Mouse (Mus musculus) kidney, embryonic 15.5 days (tissue): ENCODE results near the gene Zfp382. TPM values are rescaled to one million over a fixed set of nuclear protein-coding genes. Genes with fewer than 3 reads are reported as not detected.

Source experiments
- ATAC-seq: fragments of 200-750 bp; cut with Nextera tagmentation; replicated peaks from 2 replicates; pipeline ENCODE4 v1.8.0; 2017; ENCODE audit warnings: moderate TSS enrichment; ENCODE audit not compliant: low FRiP score
- H3K27ac ChIP-seq: fragments of 300-500 bp; sonication (generic); 2 replicates; pipeline ENCODE4 v1.5.1; 2015; ENCODE audit warnings: mild to moderate bottlenecking, inconsistent platforms
- H3K27me3 ChIP-seq: fragments of 300-500 bp; sonication (generic); 2 replicates; pipeline ENCODE4 v1.6.1; 2015; ENCODE audit warnings: inconsistent platforms
- H3K36me3 ChIP-seq: fragments of 300-500 bp; sonication (generic); 2 replicates; pipeline ENCODE4 v1.6.1; 2015; ENCODE audit warnings: inconsistent platforms
- H3K4me1 ChIP-seq: fragments of 300-500 bp; sonication (generic); 2 replicates; pipeline ENCODE4 v1.6.1; 2015; ENCODE audit warnings: inconsistent platforms
- H3K4me2 ChIP-seq: fragments of 300-500 bp; sonication (generic); 2 replicates; pipeline ENCODE4 v1.6.1; 2015; ENCODE audit warnings: moderate library complexity, mild to moderate bottlenecking, inconsistent platforms
- H3K4me3 ChIP-seq: fragments of 300-500 bp; sonication (generic); replicated peaks from 2 replicates; pipeline ENCODE4 v1.5.1; 2015; ENCODE audit warnings: mild to moderate bottlenecking, inconsistent platforms
- H3K9ac ChIP-seq: fragments of 300-500 bp; sonication (generic); 2 replicates; pipeline ENCODE4 v1.6.1; 2015; ENCODE audit warnings: mild to moderate bottlenecking, inconsistent platforms
- H3K9me3 ChIP-seq: fragments of 300-500 bp; sonication (generic); replicated peaks from 2 replicates; pipeline ENCODE4 v1.6.1; 2016; ENCODE audit warnings: inconsistent platforms
- WGBS: fragments of 180-500 bp; shearing (Covaris S2); methylation state at CpG from one replicate; pipeline ENCODE4 v1.1.7; 2015; ENCODE audit warnings: mixed read lengths; 5-methylcytosine and 5-hydroxymethylcytosine counted together
- polyA plus RNA-seq: library from polyadenylated mRNA; unstranded; fragments of >200 nt; fragmentation: Nextera tagmentation; extraction: Ambion mirVana; gene quantifications from 2 replicates; pipeline ENCODE4 v1.2.1, GENCODE M21; 2015

Gene Zfp382
- 8.6 and 8.7 TPM in 2 replicates for polyA plus RNA-seq

DNA sequence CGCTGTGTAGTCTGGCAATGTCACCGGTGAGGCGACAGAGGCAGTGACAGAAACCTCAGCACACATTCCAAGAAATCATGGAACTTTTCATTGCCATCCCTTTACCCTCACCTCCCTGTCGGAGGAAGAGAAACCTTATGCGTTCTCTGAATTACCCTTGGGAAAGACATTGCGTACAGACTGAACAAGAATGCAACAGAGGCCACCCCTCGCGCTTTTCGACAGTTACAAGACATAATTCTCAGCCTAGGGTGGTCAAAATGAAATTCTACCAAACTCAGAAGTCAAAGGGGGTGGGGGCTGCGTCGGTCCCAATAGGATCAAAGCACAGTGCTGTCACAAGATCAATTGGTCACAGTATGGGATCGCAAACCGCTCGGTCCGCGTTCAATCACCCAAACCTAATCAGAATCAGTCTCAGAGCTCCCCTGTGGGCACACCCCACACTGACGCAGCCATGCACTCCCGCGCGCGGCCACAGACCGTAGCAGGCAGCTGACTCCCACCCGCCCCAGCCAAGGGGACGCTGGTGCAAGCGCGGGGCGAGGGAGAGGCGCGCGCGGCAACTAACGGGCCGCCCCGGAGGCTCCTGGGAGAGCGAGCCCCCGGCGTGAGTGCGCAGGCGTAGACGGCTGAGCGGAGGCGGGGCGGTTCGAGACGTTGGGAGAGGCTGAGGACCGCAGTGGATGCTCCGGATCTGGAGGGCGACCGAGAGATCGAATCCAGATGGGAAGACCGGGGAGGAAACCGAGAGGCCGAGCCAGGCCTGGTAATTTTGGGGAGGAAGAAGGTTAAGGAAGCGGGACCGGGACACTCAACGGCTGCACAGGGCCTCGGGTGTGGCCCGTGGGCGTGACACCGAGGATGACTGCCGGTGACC, at the start of gene Zfp382:
Zfp382 (plus strand) TSS at position 635 of the 880 bp plus-strand sequence.
- WGBS: under 1% methylated on average over 61 of the region's 61 CpGs
- Histone ChIP-seq H3K9me3 (no peaks in the 10 kb centered on the region), H3K27ac (peak within 1 kb of the TSS; percentile 80), H3K4me1 (peaks cover 8% of the 10 kb centered on the region; the same call in 1 of the 2 replicates), H3K27me3 (no peaks in the 10 kb centered on the region), H3K4me3 (peak within 1 kb of the TSS; percentile 79), H3K36me3 (peaks cover 13% of the 10 kb centered on the region), H3K9ac (peak within 1 kb of the TSS; percentile 73), H3K4me2 (peak within 1 kb of the TSS; percentile 93)
- ATAC-seq: peak; percentile 95

DNA sequence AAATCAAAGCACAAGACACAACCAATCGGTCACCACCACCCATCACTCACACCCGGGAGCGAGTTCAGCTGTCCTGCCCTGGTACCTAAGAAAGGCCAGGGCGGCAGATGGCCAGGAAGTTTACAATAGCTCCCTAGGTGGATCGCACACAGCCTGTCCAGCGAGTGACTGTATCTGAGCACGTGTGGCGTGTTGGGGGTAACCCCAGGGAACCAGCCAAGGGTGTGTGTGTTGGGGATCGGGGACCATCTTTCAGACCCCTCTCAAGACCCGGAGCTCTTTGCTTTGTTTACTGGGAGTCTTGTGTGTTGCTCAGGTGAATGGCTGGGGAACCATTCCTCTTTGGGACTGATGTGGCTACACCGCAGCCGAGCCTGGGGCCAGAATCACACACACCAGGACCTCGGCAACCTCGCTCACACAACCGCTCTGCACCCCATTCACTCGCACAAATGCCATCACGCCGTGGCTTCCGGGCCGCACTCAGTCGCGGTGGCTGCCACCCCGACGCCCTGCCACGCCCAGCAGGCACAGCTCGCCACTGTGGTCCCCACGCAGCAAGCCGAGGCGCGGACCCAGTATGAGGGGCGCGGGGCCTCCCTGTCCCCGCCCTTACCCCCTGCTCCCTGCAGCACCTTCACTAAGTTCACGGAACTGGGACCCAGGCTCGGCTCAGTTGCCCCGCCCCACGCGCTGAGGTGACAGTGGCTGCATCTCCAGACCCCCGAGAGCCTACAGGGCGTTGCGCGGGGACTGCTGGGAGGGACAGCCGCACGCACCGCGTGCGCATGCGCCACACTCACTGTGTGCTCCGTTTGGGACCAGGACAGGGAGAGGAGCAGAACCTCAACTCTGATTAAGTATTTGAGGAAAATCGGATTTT, 49.4 kb upstream of the Zfp382 start, which contains the start of gene Zfp82:
Zfp82 (minus strand) TSS at position 755 of the 883 bp plus-strand sequence.
- under 1% methylated on average over 50 of the region's 50 CpGs for WGBS
- peaks cover 8% of the 10 kb centered on the region for H3K4me1 ChIP-seq
- peak within 1 kb of the TSS; percentile 52 for H3K27ac ChIP-seq
- peaks cover 35% of the 10 kb centered on the region for H3K36me3 ChIP-seq
- H3K4me3 ChIP-seq: peak within 1 kb of the TSS; percentile 70
- peak; percentile 93 for ATAC-seq
- H3K9me3 ChIP-seq: no peaks in the 10 kb centered on the region
- H3K9ac ChIP-seq: peak within 1 kb of the TSS; percentile 68
- no peaks in the 10 kb centered on the region for H3K27me3 ChIP-seq
- H3K4me2 ChIP-seq: peak within 1 kb of the TSS; percentile 94

DNA sequence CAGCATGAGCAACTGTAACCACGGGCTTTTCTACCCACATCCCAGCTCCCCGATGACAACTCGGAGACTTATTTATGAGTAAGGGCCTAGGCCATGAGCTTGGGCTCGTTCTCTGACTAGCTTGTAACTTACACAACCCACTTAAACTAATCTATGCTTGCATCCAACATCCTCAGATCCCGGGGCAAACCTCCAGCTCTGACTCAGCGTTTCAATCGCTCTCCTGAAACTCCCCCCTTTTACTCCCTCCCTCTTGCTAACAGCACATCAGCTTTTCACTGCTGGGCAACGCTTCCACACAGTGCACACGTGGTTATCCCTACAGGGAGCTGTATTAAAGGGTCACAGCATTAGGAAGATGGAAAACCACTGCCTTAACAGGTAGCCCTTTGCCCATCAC, 35.2 kb upstream of the Zfp382 start:
- Histone ChIP-seq H3K36me3 (peaks cover 45% of the 10 kb centered on the region), H3K4me2 (no peak overlapping the region), H3K27ac (no peak overlapping the region), H3K9ac (no peak overlapping the region), H3K27me3 (no peaks in the 10 kb centered on the region), H3K4me1 (peaks cover 26% of the 10 kb centered on the region), H3K4me3 (no peak overlapping the region), H3K9me3 (0 out of 2 replicates have a peak, but pooled peaks cover 3% of the 10 kb centered on the region)
- WGBS: 85% methylated on average over 9 of the region's 9 CpGs
- no peak for ATAC-seq

DNA sequence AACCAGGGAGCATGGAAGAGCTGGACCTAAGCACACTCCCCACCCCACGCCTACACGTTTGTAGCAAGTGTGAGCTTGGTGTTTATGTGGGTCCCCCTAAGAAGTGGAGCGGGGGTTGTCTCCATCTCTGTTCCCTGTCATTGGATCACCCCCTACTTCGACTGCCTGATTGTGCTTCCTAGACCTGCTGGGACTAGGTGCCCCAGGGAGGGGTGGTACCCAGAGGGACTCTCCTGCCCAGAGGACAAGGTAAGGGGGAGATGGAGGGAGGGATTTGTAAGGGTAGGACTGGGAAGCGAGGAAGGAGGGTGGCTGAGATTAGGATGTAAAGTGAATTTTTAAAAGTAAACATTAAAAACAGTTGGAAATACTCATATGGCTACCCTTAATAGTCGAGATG, 32.3 kb upstream of the Zfp382 start:
- Histone ChIP-seq H3K27me3 (no peaks in the 10 kb centered on the region), H3K36me3 (peaks cover 26% of the 10 kb centered on the region), H3K4me2 (peak overlapping the region; percentile 69), H3K4me1 (peaks cover 32% of the 10 kb centered on the region), H3K9ac (peak overlapping the region; percentile 60), H3K4me3 (peak overlapping the region; percentile 61), H3K9me3 (0 out of 2 replicates have a peak, but pooled peaks cover 3% of the 10 kb centered on the region), H3K27ac (peak overlapping the region; percentile 81; the same call in 1 of the 2 replicates)
- no peak for ATAC-seq
- 13% methylated on average over 6 of the region's 6 CpGs for WGBS

DNA sequence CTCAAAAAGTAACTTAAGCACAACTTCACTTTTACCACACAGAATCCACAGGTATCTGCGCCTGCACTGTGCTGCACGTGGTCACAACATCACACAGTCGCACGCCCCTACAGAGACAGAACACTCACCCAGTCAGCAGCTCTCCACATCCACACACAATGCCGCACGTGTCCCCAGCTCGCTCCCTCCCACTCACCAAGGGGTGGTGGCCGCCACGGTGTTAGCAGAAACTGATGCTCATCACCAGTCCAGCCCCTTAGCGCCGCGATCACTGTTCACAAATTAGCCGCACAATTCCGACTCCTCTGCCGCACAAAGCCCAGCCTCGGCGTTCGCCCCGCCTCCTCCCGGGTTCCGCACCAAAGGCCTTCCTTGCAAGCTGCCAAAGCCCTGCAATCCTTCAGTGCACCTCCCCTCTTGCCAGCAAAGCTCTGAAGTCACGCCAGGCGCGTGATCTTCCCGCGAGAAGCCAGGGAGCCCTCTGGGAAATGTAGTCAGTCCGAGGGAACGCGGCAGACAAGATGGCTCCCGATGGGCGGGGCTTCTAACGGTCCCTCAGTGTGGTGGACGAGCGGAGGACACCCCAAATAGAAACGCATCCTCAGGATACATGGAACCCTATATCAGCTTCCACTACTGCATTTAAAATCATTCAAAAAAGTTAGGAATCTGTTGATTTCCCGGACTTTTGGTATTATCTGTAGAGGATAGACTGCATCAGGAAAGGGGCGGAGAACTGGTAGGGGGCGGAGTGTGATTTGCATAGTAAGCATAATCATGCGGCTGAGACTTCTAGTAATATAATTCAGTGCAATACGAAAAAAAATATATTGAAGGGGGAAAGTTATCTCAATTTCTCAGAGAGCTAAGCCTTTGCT, 31.4 kb upstream of the Zfp382 start, which contains the start of the genes Gm26920 and Zfp566:
Gm26920 (minus strand) TSS at position 319 of the 878 bp plus-strand sequence.
Zfp566 (minus strand) TSS at position 436 of the 878 bp plus-strand sequence.
- under 1% methylated on average over 40 of the region's 40 CpGs for WGBS
- peaks cover 17% of the 10 kb centered on the region for H3K36me3 ChIP-seq

DNA sequence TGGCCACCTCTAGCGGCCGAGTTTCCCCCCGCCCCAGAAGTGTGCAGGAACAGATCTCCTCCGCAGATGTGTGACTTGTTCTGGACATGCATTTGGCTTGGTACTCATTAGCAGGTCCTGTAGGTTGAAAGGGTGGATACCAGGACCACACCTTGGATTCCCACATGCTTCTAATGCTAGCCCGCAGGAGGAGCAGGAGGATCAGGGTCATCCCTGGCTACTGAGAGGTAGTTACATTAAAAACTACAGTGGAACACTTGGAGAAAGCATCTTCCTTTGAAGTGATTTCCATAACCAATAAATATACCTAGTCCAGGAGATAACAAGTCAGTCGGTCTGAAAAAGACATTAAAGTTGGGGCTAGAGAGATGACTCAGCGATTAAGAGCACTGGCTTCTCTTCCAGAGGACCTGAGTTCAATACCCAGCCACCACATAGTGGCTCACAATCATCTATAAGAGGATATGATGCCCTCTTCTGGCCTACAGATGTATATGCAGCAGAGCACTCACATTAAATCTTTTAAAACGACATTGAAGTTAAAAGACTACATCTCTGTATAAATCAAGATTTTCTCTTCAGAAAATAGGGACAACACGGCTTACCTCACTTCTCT, 30.7 kb upstream of the Zfp382 start:
- no peak overlapping the region for H3K9ac ChIP-seq
- H3K4me1 ChIP-seq: peaks cover 33% of the 10 kb centered on the region
- WGBS: 10% methylated on average over 9 of the region's 9 CpGs
- H3K4me3 ChIP-seq: peak overlapping the region; percentile 61
- peak overlapping the region; percentile 69 for H3K4me2 ChIP-seq
- H3K36me3 ChIP-seq: peaks cover 10% of the 10 kb centered on the region
- ATAC-seq: no peak
- no peaks in the 10 kb centered on the region for H3K27me3 ChIP-seq
- no peaks in the 10 kb centered on the region for H3K9me3 ChIP-seq
- peak overlapping the region; percentile 81 for H3K27ac ChIP-seq

More for the DNA sequence above, 31.4 kb upstream of the Zfp382 start, which contains the start of the genes Gm26920 and Zfp566:
- ATAC-seq: peak; percentile 91
- peak within 1 kb of the TSS; percentile 69 for H3K4me2 ChIP-seq
- H3K27me3 ChIP-seq: no peaks in the 10 kb centered on the region
- peaks cover 33% of the 10 kb centered on the region for H3K4me1 ChIP-seq
- H3K9ac ChIP-seq: peak within 1 kb of the TSS; percentile 60
- H3K9me3 ChIP-seq: no peaks in the 10 kb centered on the region
- H3K4me3 ChIP-seq: peak within 1 kb of the TSS; percentile 61
- peak within 1 kb of the TSS; percentile 81 for H3K27ac ChIP-seq

DNA sequence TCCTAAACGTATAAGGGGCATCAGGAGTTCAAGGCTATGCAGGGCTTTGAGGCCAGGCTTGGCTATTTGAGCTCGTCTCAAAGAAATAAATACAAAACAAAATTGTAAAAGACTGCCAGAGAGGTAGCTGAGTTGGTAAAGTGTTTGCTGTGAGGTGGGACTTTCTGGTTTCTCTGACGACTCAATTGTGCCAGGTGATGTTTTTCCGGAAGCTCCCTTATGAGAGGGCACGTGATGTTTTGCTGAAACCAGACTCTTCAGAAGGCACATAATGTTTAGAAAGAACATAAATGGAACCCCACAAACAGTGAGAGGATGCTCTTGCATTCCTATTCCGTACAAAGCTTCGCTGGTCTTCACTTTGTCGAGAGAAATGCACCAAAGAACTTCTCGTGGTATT, 29.1 kb upstream of the Zfp382 start:
- ATAC-seq: no peak

DNA sequence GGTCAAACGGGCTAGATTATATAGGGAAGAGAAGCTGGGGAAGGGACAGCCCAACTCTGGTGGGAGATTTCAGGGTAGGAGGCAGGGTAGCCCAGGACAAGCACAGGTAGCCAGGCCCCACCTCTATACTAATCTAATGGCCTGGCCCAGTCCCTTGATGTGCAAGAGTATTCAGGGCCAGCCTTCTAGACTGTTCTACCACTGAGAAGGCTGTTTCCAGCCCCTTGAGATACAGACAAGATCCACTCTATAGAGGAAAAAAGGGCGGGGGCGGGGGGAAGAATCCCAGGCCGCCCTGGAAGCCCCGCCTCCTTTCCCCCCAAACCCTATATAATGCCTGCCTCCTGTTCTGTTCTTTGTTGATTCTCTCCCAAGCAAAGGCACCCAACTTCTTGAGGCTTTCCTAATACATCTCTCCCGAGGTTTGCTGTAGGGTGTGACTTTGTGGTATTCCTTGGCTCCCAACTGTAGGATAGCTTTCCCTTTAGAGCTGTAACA, 27.8 kb upstream of the Zfp382 start:
- H3K27me3 ChIP-seq: no peaks in the 10 kb centered on the region
- H3K27ac ChIP-seq: peak overlapping the region; percentile 98; the same call in 1 of the 2 replicates
- 71% methylated on average over 6 of the region's 6 CpGs for WGBS
- H3K4me2 ChIP-seq: peak overlapping the region; percentile 60
- ATAC-seq: no peak
- peak overlapping the region; percentile 74 for H3K4me3 ChIP-seq
- H3K9me3 ChIP-seq: no peaks in the 10 kb centered on the region
- H3K36me3 ChIP-seq: peaks cover 12% of the 10 kb centered on the region
- H3K4me1 ChIP-seq: peaks cover 21% of the 10 kb centered on the region
- H3K9ac ChIP-seq: peak overlapping the region; percentile 74; the same call in 1 of the 2 replicates

More for the DNA sequence above, 29.1 kb upstream of the Zfp382 start:
- 85% methylated on average over 9 of the region's 9 CpGs for WGBS
- H3K27me3 ChIP-seq: no peaks in the 10 kb centered on the region
- no peaks in the 10 kb centered on the region for H3K9me3 ChIP-seq
- no peak overlapping the region for H3K4me2 ChIP-seq
- no peak overlapping the region for H3K27ac ChIP-seq
- H3K4me1 ChIP-seq: peaks cover 32% of the 10 kb centered on the region
- no peak overlapping the region for H3K9ac ChIP-seq
- no peak overlapping the region for H3K4me3 ChIP-seq
- H3K36me3 ChIP-seq: 0 out of 2 replicates have a peak, but pooled peaks cover 2% of the 10 kb centered on the region

DNA sequence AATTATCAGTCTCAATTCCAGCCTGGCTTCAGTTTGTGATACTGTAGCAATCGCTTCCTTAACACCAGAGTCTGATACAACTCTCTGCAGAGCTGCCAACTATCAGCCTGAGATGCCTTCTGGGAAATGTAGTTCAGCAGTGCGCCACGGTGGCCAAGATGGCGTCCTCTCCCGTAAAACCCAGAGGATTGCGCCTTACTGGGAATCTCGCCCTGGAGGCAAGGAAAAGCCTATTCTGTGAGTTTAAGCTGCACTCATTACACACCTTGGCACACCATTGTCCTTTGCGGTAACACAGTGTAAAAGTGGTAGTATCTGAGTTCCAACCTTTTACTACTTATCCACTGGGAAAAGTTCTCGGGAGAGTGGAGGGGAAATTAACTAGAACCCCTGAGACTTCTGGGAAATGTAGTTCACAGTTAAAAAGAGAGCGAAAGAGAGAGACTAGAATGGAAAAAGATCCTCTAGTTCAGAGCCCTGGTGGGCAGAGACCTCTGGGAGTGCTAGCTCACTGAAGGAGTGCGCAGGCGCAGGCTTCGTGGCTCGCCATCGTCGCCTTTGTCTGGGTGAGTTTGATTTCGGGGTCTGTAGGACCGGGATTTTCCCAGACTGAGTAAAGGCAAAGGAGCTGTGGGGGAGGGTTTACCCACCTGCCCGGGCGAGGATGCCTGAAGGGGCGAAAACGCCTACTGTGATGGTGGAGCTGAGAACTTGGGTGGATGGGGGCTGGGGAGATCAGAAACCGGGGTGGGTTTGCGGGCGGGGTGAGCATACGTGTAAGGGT, 26.9 kb upstream of the Zfp382 start, which contains the start of gene Zfp260:
Zfp260 (plus strand) TSS at position 132 of the 784 bp plus-strand sequence.
- H3K27me3 ChIP-seq: no peaks in the 10 kb centered on the region
- peak; percentile 85 for ATAC-seq
- H3K4me2 ChIP-seq: peak within 1 kb of the TSS; percentile 60
- H3K4me1 ChIP-seq: peaks cover 15% of the 10 kb centered on the region
- no peaks in the 10 kb centered on the region for H3K9me3 ChIP-seq
- H3K36me3 ChIP-seq: peaks cover 20% of the 10 kb centered on the region
- WGBS: under 1% methylated on average over 26 of the region's 26 CpGs
- peak within 1 kb of the TSS; percentile 74 for H3K9ac ChIP-seq
- peak within 1 kb of the TSS; percentile 74 for H3K4me3 ChIP-seq
- peak within 1 kb of the TSS; percentile 98 for H3K27ac ChIP-seq
